In genomic region chr6:145011141-145011540, GRCm38 (mm10) we compare ENCODE assay signal across 16 mouse cellular contexts.
"Had no signal": no experiment of that assay in that cellular context is flagged by ENCODE, and none has a peak within 500 bp of the region (broad histone marks: within the 10 kb centered on the region; RNA-seq: fewer than 3 reads in every experiment).

No protein-coding gene starts in this region.

- H3K27ac ChIP-seq: limb, embryonic 12.5 days; limb, embryonic 15.5 days; liver, embryonic 14.5 days; lung, embryonic 15.5 days; midbrain, embryonic 12.5 days; neural tube, embryonic 12.5 days; neural tube, embryonic 15.5 days had no signal

- H3K4me1 ChIP-seq: limb, embryonic 12.5 days; limb, embryonic 15.5 days; megakaryocyte, embryonic 14.5 days; midbrain, embryonic 12.5 days; neural tube, embryonic 12.5 days; neural tube, embryonic 15.5 days had no signal

- H3K4me3 ChIP-seq: limb, embryonic 12.5 days; limb, embryonic 15.5 days; lung, embryonic 15.5 days; megakaryocyte, embryonic 14.5 days; midbrain, embryonic 12.5 days; neural tube, embryonic 12.5 days; neural tube, embryonic 15.5 days had no signal

- DNase-seq: kidney, adult 18-20 months; kidney, adult 9 months; left cerebral cortex, postnatal 4 days; lung, adult 18-20 months; thymus, adult 18-20 months; thymus, postnatal 36 days had no signal

- H3K9ac ChIP-seq: limb, embryonic 12.5 days; limb, embryonic 15.5 days; liver, embryonic 14.5 days; lung, embryonic 15.5 days; midbrain, embryonic 12.5 days; neural tube, embryonic 12.5 days; neural tube, embryonic 15.5 days had no signal

- ATAC-seq: intestine, embryonic 16.5 days had no signal

- H3K36me3 ChIP-seq: limb, embryonic 15.5 days; lung, embryonic 15.5 days had no signal

- H3K27me3 ChIP-seq: limb, embryonic 12.5 days; limb, embryonic 15.5 days; lung, embryonic 15.5 days; megakaryocyte, embryonic 14.5 days; midbrain, embryonic 12.5 days; neural tube, embryonic 12.5 days; neural tube, embryonic 15.5 days had no signal

- H3K9me3 ChIP-seq: limb, embryonic 15.5 days; lung, embryonic 15.5 days; neural tube, embryonic 12.5 days; neural tube, embryonic 15.5 days had no signal

- H3K4me2 ChIP-seq: limb, embryonic 12.5 days; limb, embryonic 15.5 days; liver, embryonic 11.5 days; lung, embryonic 15.5 days; midbrain, embryonic 12.5 days; neural tube, embryonic 12.5 days; neural tube, embryonic 15.5 days had no signal
